Mouse (Mus musculus): Measurements from ENCODE around the gene Vhl.

- TF ChIP-seq POLR2A (IDR thresholded peaks at IDR 0.05; ENCODE audit: extremely low read depth, insufficient read depth, low read length) (no peak), CTCF (IDR thresholded peaks at IDR 0.05; ENCODE audit: extremely low read depth, insufficient read depth, low read length) (no peak)
These were observed 26.5 kb downstream of the Vhl start for GRCm38 (mm10) chr6:113650197-113650640.

Measured in cortical plate, adult 2 months (tissue).